Mouse (Mus musculus) neural tube, embryonic 11.5 days (tissue): ENCODE results near the gene Nipal1. TPM values are rescaled to one million over a fixed set of nuclear protein-coding genes. Genes with fewer than 3 reads are reported as not detected.

ENCODE experiments used
- ATAC-seq: fragments of 200-750 bp; cut with Nextera tagmentation; 2 replicates; pipeline ENCODE4 v1.8.0; 2017; ENCODE audit warnings: moderate number of reproducible peaks, mild to moderate bottlenecking, moderate TSS enrichment, moderate library complexity; ENCODE audit not compliant: insufficient read depth, low FRiP score, low TSS enrichment
- DNase-seq: peaks from one replicate; pipeline ENCODE4 v3.0.0-alpha.2; 2015; ENCODE audit warnings: low spot score
- H3K27ac ChIP-seq: fragments of 300-500 bp; sonication (generic); 2 replicates; pipeline ENCODE4 v1.5.1; 2014; ENCODE audit warnings: low read depth, mild to moderate bottlenecking, low read length
- H3K27me3 ChIP-seq: fragments of 300-500 bp; sonication (generic); 2 replicates; pipeline ENCODE4 v1.6.1; 2014; ENCODE audit warnings: mild to moderate bottlenecking, low read length, mixed read lengths; ENCODE audit not compliant: control insufficient read depth, insufficient read depth
- H3K36me3 ChIP-seq: fragments of 300-500 bp; sonication (generic); 2 replicates; pipeline ENCODE4 v1.6.1; 2014; ENCODE audit warnings: mild to moderate bottlenecking, low read length, moderate library complexity, mixed read lengths; ENCODE audit not compliant: control insufficient read depth, insufficient read depth
- H3K4me1 ChIP-seq: fragments of 300-500 bp; sonication (generic); 2 replicates; pipeline ENCODE4 v1.6.1; 2014; ENCODE audit warnings: low read length, mixed read lengths; ENCODE audit not compliant: control insufficient read depth, insufficient read depth
- H3K4me2 ChIP-seq: fragments of 300-500 bp; sonication (generic); 2 replicates; pipeline ENCODE4 v1.6.1; 2014; ENCODE audit warnings: low read depth, mild to moderate bottlenecking, moderate library complexity
- H3K4me3 ChIP-seq: fragments of 300-500 bp; sonication (generic); 2 replicates; pipeline ENCODE4 v1.5.1; 2014; ENCODE audit warnings: low read depth, low read length
- H3K9ac ChIP-seq: fragments of 300-500 bp; sonication (generic); 2 replicates; pipeline ENCODE4 v1.6.1; 2014; ENCODE audit warnings: mild to moderate bottlenecking, low read length
- H3K9me3 ChIP-seq: fragments of 300-500 bp; sonication (generic); 2 replicates; pipeline ENCODE4 v1.6.1; 2016; ENCODE audit warnings: low read length; ENCODE audit not compliant: control insufficient read depth
- WGBS: fragments of 180-500 bp; shearing (Covaris S2); extraction: QIAGEN DNeasy Blood & Tissue Kit; methylation state at CpG from one replicate; pipeline ENCODE4 v1.1.7; 2014; 5-methylcytosine and 5-hydroxymethylcytosine counted together
- polyA plus RNA-seq: library from polyadenylated mRNA; unstranded; fragments of >200 nt; fragmentation: Nextera tagmentation; extraction: Ambion mirVana; gene quantifications from 2 replicates; pipeline ENCODE4 v1.2.1, GENCODE M21; 2014

Gene Nipal1
- polyA plus RNA-seq, 1 experiment from 2014 or later = 0.56 TPM

DNA sequence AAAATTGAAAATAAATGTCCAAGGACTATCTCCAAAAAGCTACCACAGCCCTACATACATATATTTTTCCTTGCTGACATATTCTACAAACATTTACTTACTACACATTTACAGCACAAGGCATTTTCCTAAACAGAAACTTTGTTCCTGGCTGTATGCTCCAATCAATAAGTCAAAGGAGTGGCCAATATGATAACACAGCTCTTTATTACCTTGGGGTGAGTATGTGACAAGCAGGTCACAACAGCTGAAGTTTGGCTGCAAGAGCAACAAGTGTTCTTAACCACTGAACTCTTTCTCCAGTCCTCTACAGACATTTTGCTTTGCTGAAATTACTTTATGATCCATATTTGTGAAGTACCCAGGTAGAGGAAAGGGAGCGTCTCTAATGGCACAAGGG, 7.5 kb upstream of the Nipal1 start:
- Histone ChIP-seq H3K9ac (no peak overlapping the region), H3K4me3 (no peak overlapping the region), H3K9me3 (no peaks in the 10 kb centered on the region), H3K4me2 (no peak overlapping the region), H3K4me1 (no peaks in the 10 kb centered on the region), H3K27me3 (no peaks in the 10 kb centered on the region), H3K36me3 (no peaks in the 10 kb centered on the region), H3K27ac (no peak overlapping the region)
- ATAC-seq (no peak), DNase-seq (no peak)
- WGBS = 97% methylated on average over 1 of the region's 1 CpGs

DNA sequence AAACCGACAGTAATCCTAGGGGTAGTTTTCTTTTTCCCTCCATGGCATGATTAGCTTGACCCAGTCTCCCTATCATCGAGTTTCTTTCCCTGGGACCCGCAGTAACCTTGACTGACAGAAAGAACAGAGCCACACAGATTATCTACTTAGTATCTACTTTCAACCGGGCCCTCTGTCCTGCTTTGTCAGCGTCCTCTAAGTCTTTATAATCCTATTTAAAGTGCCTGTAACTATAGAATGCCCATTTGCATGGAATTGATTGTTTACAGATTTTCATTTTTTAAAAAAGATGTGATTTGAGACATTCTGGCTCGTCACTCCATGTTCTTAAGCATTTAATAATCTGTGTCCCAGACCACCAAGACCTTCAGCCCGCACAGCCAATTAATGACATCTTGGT, 3.9 kb upstream of the Nipal1 start:
- 86% methylated on average over 7 of the region's 7 CpGs for WGBS
- no peak overlapping the region for H3K27ac ChIP-seq
- no peaks in the 10 kb centered on the region for H3K9me3 ChIP-seq
- H3K36me3 ChIP-seq = no peaks in the 10 kb centered on the region
- H3K4me2 ChIP-seq = no peak overlapping the region
- H3K27me3 ChIP-seq = 0 out of 2 replicates have a peak, but pooled peaks cover 3% of the 10 kb centered on the region
- no peak for DNase-seq
- no peaks in the 10 kb centered on the region; the same call in 1 of the 2 replicates for H3K4me1 ChIP-seq
- H3K4me3 ChIP-seq = no peak overlapping the region
- no peak for ATAC-seq
- no peak overlapping the region for H3K9ac ChIP-seq

DNA sequence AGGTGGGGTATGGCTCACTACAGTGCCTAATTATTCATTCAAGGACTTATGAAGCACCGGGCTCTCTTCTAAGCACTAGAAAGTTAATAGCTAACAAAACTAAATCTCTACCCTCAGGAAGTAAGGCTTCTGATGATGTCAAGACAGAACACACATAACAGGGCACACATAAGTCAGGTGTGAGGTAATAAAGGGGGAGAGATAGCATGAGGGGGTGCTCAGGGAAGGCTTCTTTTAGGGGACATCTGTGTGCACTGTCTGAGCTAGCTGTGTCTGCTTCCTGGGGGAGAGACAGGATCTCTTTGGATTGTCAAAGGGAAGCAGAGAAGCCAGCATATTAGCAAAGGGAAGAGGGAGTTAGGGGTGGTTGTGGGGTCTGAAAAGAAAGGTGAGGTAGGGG, 3.4 kb upstream of the Nipal1 start, which contains the start of gene Cnga1:
Gene Cnga1 (minus strand): TSS at position 101 of the 400 bp plus-strand sequence.
- H3K4me2 ChIP-seq = no peak within 1 kb of the TSS
- H3K9me3 ChIP-seq = no peaks in the 10 kb centered on the region
- no peak within 1 kb of the TSS for H3K4me3 ChIP-seq
- no peaks in the 10 kb centered on the region; the same call in 1 of the 2 replicates for H3K4me1 ChIP-seq
- DNase-seq = no peak
- ATAC-seq = no peak
- no peak within 1 kb of the TSS for H3K9ac ChIP-seq
- 98% methylated on average over 1 of the region's 1 CpGs for WGBS
- 0 out of 2 replicates have a peak, but pooled peaks cover 3% of the 10 kb centered on the region for H3K27me3 ChIP-seq
- no peak within 1 kb of the TSS for H3K27ac ChIP-seq
- no peaks in the 10 kb centered on the region for H3K36me3 ChIP-seq

DNA sequence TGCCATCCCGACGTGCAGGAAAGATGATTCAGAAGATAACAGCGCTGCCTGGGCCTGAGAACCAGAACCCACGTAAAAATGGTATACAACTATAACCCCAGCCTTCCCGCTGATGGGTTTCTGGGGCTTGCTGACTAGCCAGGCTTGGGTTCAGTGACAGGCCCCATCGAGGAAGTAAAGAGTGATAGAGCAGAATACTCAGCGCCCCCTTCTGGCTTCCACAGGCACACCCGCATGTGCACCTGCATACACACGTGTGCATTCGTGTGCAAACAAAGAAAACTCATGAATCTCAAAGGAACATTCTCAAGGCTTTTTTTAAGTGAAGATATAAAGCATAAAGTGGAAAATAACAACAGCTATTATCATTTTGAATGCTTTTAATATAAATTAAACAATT, 1.5 kb upstream of the Nipal1 start:
- no peaks in the 10 kb centered on the region; the same call in 1 of the 2 replicates for H3K4me1 ChIP-seq
- no peaks in the 10 kb centered on the region for H3K9me3 ChIP-seq
- ATAC-seq (no peak), DNase-seq (no peak)
- 42% methylated on average over 10 of the region's 10 CpGs for WGBS
- no peak overlapping the region for H3K27ac ChIP-seq
- no peak overlapping the region for H3K9ac ChIP-seq
- H3K27me3 ChIP-seq = 0 out of 2 replicates have a peak, but pooled peaks cover 3% of the 10 kb centered on the region
- H3K4me3 ChIP-seq = no peak overlapping the region
- H3K4me2 ChIP-seq = no peak overlapping the region
- no peaks in the 10 kb centered on the region for H3K36me3 ChIP-seq

DNA sequence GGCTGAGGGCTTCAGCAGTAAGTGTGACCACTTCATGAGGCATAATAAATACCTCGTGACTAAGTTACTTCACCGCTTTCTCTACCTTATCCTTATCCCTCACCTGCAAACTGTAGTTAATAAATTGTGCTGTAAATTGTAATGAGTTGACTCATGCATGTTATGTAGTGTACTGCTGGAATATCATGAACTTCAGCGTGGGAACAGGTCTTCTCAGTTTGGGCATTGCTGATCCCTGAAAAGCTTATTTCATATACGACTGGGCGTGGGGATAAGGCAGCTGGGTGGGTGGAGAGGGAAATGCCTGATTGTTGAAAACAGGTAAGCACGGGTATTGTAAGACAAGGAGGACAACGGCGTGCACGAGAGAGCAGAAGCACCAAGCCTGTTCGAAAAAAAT, 599 bp upstream of the Nipal1 start:
- H3K4me3 ChIP-seq = peak overlapping the region; percentile 42
- no peaks in the 10 kb centered on the region for H3K9me3 ChIP-seq
- no peaks in the 10 kb centered on the region; the same call in 1 of the 2 replicates for H3K4me1 ChIP-seq
- no peak for DNase-seq
- H3K4me2 ChIP-seq = peak overlapping the region; percentile 85
- H3K36me3 ChIP-seq = no peaks in the 10 kb centered on the region
- H3K27me3 ChIP-seq = 0 out of 2 replicates have a peak, but pooled peaks cover 3% of the 10 kb centered on the region
- peak; percentile 32; the same call in 1 of the 2 replicates for ATAC-seq
- whole genome bisulfite sequencing = 27% methylated on average over 10 of the region's 10 CpGs
- no peak overlapping the region for H3K9ac ChIP-seq
- no peak overlapping the region for H3K27ac ChIP-seq

DNA sequence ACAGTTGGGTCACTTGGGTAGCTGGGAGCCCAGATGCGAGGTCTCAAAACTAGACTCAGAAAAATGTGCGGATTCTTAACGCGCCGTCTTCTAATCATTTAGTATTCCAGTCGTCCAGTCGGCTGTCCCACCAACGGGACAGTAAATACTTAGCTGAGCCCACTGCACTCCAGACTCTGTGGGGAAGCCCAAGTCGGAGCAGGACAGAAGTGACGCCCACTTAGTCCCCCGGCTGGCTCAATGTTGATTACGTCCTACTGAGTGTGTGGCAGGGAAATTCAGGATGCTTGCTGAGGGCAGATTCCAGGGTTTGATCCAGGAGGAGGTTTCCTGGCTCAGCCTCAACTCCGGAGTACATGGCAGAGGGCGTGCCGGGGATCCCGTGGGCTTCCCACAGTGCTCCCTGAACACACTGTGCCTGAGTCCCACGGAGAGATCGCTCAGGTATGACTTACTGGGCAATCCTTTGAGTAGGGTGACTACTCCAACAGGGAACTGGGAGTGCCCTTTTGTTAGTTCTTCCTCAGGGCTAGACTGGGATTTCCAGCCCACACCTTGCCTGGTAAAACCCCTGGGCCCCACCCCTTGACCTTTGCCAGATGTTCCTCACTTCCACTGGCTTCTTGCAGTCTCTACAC, 482 bp downstream of the Nipal1 start:
- H3K9me3 ChIP-seq = no peaks in the 10 kb centered on the region
- H3K27ac ChIP-seq = no peak overlapping the region
- 0 out of 2 replicates have a peak, but pooled peaks cover 3% of the 10 kb centered on the region for H3K27me3 ChIP-seq
- peak overlapping the region; percentile 42 for H3K4me3 ChIP-seq
- no peak overlapping the region for H3K9ac ChIP-seq
- WGBS = 9% methylated on average over 18 of the region's 18 CpGs
- DNase-seq = no peak
- peak; percentile 78 for ATAC-seq
- H3K4me1 ChIP-seq = no peaks in the 10 kb centered on the region; the same call in 1 of the 2 replicates
- H3K4me2 ChIP-seq = peak overlapping the region; percentile 85
- no peaks in the 10 kb centered on the region for H3K36me3 ChIP-seq

DNA sequence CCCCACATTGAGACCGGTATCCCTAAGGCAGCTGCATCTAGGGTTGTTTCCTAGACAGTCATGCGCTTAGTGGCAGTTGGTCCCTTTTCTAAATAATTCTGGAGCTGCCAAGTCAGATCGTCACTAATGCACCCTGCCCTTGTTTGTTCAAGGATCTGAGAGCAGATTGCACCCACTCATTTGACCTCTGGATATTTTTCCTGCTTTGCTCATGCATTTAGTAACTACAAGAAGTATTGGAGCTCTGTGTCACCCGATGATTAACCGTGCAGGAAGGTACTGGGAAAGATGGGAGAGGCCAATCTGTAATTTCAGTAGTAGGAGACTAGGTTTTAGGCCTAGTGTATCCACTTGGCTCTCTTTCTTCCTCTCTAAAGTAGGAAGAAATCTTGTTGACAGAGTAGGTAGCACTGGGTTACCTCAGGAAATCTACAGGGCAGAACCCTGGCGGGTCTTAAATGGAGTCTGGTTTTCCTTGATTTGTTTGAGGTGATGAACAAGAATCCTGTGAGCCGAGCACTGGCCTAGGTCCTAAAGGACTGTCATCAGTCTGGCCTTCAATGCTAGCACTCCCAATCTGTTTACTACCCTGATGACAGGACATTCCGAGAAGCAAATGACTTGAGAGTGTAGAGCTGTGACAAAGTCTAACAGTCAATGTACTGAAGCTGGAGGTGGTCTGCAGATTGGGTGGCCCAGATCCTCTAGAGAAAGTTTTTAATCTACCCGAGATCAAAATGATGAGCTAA, 1.6 kb downstream of the Nipal1 start:
- H3K4me3 ChIP-seq = no peak overlapping the region
- ATAC-seq (no peak), DNase-seq (no peak)
- H3K9ac ChIP-seq = no peak overlapping the region
- H3K27me3 ChIP-seq = 0 out of 2 replicates have a peak, but pooled peaks cover 3% of the 10 kb centered on the region
- H3K9me3 ChIP-seq = no peaks in the 10 kb centered on the region
- 77% methylated on average over 9 of the region's 9 CpGs for WGBS
- no peak overlapping the region for H3K27ac ChIP-seq
- no peaks in the 10 kb centered on the region; the same call in 1 of the 2 replicates for H3K4me1 ChIP-seq
- no peaks in the 10 kb centered on the region for H3K36me3 ChIP-seq
- no peak overlapping the region for H3K4me2 ChIP-seq

DNA sequence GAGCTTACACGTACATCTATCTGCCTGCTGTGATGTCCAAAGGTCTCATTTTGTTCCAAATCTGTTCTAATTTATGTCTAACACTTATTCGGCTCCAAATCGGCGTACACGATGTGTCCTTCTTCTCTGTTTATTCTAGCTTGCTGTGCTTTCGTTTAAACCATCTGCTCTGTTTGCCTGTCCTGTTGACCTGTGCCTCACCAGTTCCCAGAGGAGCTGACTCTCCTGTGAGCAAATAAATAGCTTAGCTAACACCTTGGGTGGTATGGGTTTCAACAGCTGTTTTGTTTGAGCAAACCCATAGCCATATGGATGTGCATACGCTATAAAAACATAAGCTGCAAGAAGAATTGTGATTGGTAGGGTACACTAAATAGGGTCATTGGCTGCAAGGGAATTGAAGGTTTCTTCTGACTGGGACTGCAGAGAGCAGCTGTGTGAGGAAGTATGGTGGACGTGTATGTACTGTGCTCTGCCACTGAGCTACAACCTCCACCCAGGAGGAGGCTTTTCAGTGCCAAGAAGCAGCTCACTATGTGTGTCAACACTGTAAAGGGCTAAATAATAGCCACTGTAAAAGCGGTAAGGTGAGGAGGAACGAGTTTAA, 5.6 kb downstream of the Nipal1 start:
- DNase-seq (no peak), ATAC-seq (no peak)
- Histone ChIP-seq H3K4me2 (no peak overlapping the region), H3K9me3 (no peaks in the 10 kb centered on the region), H3K27me3 (no peaks in the 10 kb centered on the region), H3K4me3 (no peak overlapping the region), H3K4me1 (no peaks in the 10 kb centered on the region), H3K9ac (no peak overlapping the region), H3K27ac (no peak overlapping the region), H3K36me3 (no peaks in the 10 kb centered on the region)
- WGBS = 54% methylated on average over 10 of the region's 10 CpGs
